ENCODE assay signal across 11 mouse cellular contexts in the genomic region with DNA sequence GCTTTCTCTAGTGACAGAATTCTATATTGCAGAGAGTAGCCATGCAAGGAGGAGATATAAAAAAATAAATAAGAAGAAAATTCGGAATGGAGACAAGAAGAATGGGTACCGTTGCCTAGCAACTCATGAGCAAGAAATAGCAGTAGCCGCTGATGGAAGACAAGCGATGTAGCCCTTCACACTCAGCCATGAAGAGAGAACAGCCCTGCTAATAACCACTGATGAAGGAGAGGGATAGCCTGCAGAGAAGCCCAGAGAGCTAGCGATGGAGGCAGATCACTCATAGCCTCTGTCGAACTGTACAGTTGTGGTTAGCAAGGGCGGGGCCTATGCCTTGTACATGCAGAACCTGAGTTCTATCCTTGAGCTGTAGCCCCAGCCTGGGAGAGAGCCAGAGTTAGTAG.
A peak's percentile ranks its signal among the peaks of the same experiment; 100 is the strongest.
DNase-seq lines count a peak whose midpoint lies in the region; ATAC-seq and TF ChIP-seq lines count a peak whose summit lies in the region.
"Had no signal": no experiment of that assay in that cellular context is flagged by ENCODE, and none has a peak within 500 bp of the region (broad histone marks: within the 10 kb centered on the region; RNA-seq: fewer than 3 reads in every experiment).

No protein-coding gene starts in this region.

- H3K9me3 ChIP-seq in hindbrain, embryonic 14.5 days (ENCODE audit: control insufficient read depth, low read length), result no peaks in the 10 kb centered on the region
- 0 out of 2 replicates have a peak, but pooled peaks cover 7% of the 10 kb centered on the region for H3K9me3 ChIP-seq in hindbrain, embryonic 10.5 days
- H3K9me3 ChIP-seq in neural tube, embryonic 15.5 days (replicated peaks), result no peaks in the 10 kb centered on the region
- H3K9me3 ChIP-seq: embryonic facial prominence, embryonic 15.5 days; forebrain, embryonic 15.5 days; lung, embryonic 15.5 days had no signal

- no peak overlapping the region for H3K4me2 ChIP-seq in hindbrain, embryonic 14.5 days (replicated peaks)
- H3K4me2 ChIP-seq in neural tube, embryonic 15.5 days, result no peak overlapping the region
- H3K4me2 ChIP-seq: embryonic facial prominence, embryonic 15.5 days; forebrain, embryonic 15.5 days; lung, embryonic 15.5 days had no signal

- 65% methylated on average over 7 of the region's 7 CpGs for WGBS in hindbrain, embryonic 14.5 days
- WGBS in hindbrain, embryonic 10.5 days, result 84% methylated on average over 7 of the region's 7 CpGs
- 66% methylated on average over 7 of the region's 7 CpGs for WGBS in neural tube, embryonic 15.5 days

- DNase-seq in hindbrain, embryonic 14.5 days (ENCODE audit: low spot score), result no peak
- no peak for DNase-seq in hindbrain, embryonic 10.5 days (ENCODE audit: low spot score)
- no peak for DNase-seq in neural tube, embryonic 10.5 days (ENCODE audit: extremely low spot score, low spot score)
- DNase-seq in left cerebral cortex, adult 2 months (ENCODE audit: extremely low spot score in 1 of 2, low spot score in 2 of 2), result peak in 1 of 2 experiments; percentile 34
- DNase-seq in yolk sac, embryonic 10.5 days (ENCODE audit: low spot score), result no peak
- DNase-seq: adrenal gland, postnatal 25 days had no signal

- H3K36me3 ChIP-seq in hindbrain, embryonic 14.5 days (replicated peaks; ENCODE audit: control insufficient read depth, insufficient read depth), result no peaks in the 10 kb centered on the region
- no peaks in the 10 kb centered on the region for H3K36me3 ChIP-seq in hindbrain, embryonic 10.5 days
- H3K36me3 ChIP-seq in neural tube, embryonic 15.5 days, result no peaks in the 10 kb centered on the region
- H3K36me3 ChIP-seq: embryonic facial prominence, embryonic 15.5 days; forebrain, embryonic 15.5 days; lung, embryonic 15.5 days had no signal

- H3K9ac ChIP-seq in hindbrain, embryonic 14.5 days, result no peak overlapping the region
- H3K9ac ChIP-seq in neural tube, embryonic 15.5 days (replicated peaks), result no peak overlapping the region
- H3K9ac ChIP-seq: embryonic facial prominence, embryonic 15.5 days; forebrain, embryonic 15.5 days; lung, embryonic 15.5 days had no signal

- no peak; the same call in 1 of the 2 replicates for TF ChIP-seq CTCF in left cerebral cortex, adult 2 months (IDR thresholded peaks at IDR 0.05)

- ATAC-seq in hindbrain, embryonic 14.5 days (ENCODE audit: low FRiP score), result peak; percentile 40; the same call in 1 of the 2 replicates
- peak; percentile 59; the same call in 1 of the 2 replicates for ATAC-seq in neural tube, embryonic 15.5 days (ENCODE audit: low FRiP score)
- no peak for ATAC-seq in megakaryocyte-erythroid progenitor cell, adult 5-6 weeks (replicated peaks; ENCODE audit: low FRiP score, low TSS enrichment, poor library complexity, severe bottlenecking)
- ATAC-seq: forebrain, embryonic 15.5 days had no signal

- peak overlapping the region; percentile 71 for H3K27ac ChIP-seq in hindbrain, embryonic 14.5 days
- H3K27ac ChIP-seq in hindbrain, embryonic 10.5 days, result no peak overlapping the region; the same call in 1 of the 2 replicates
- 0 out of 2 replicates have a peak overlapping the region, but pooled peaks have one; percentile 28 for H3K27ac ChIP-seq in neural tube, embryonic 15.5 days (replicated peaks)
- peak overlapping the region; percentile 78 for H3K27ac ChIP-seq in left cerebral cortex, adult 2 months
- H3K27ac ChIP-seq: embryonic facial prominence, embryonic 15.5 days; forebrain, embryonic 15.5 days; lung, embryonic 15.5 days had no signal

- H3K4me1 ChIP-seq in hindbrain, embryonic 14.5 days (replicated peaks; ENCODE audit: control insufficient read depth, insufficient read depth, low read length), result no peaks in the 10 kb centered on the region
- H3K4me1 ChIP-seq in hindbrain, embryonic 10.5 days (replicated peaks), result 0 out of 2 replicates have a peak, but pooled peaks cover 9% of the 10 kb centered on the region
- no peaks in the 10 kb centered on the region for H3K4me1 ChIP-seq in neural tube, embryonic 15.5 days
- H3K4me1 ChIP-seq: forebrain, embryonic 15.5 days had no signal

- no peak overlapping the region for H3K4me3 ChIP-seq in hindbrain, embryonic 14.5 days (replicated peaks; ENCODE audit: low read length)
- H3K4me3 ChIP-seq in hindbrain, embryonic 10.5 days, result no peak overlapping the region
- no peak overlapping the region for H3K4me3 ChIP-seq in neural tube, embryonic 15.5 days (replicated peaks)
- no peak overlapping the region for H3K4me3 ChIP-seq in left cerebral cortex, adult 2 months
- H3K4me3 ChIP-seq: embryonic facial prominence, embryonic 15.5 days; forebrain, embryonic 15.5 days; lung, embryonic 15.5 days had no signal

- intact Hi-C loops in left cerebral cortex, adult 2 months (cut with DNase I), result loop anchor here (5.0 kb wide), 2 partner anchors 83 to 112 kb away; no protein-coding TSS in a partner anchor

- H3K27me3 ChIP-seq in hindbrain, embryonic 14.5 days (ENCODE audit: control insufficient read depth, insufficient read depth, low read length), result no peaks in the 10 kb centered on the region
- H3K27me3 ChIP-seq in hindbrain, embryonic 10.5 days (ENCODE audit: insufficient read depth, poor library complexity, severe bottlenecking), result no peaks in the 10 kb centered on the region
- H3K27me3 ChIP-seq in neural tube, embryonic 15.5 days (replicated peaks), result no peaks in the 10 kb centered on the region
- H3K27me3 ChIP-seq: embryonic facial prominence, embryonic 15.5 days; forebrain, embryonic 15.5 days; lung, embryonic 15.5 days had no signal
